Mouse (Mus musculus): ENCODE results near the gene Olfr998.
"Not testable (repeated sequence)": the region's sequence is repeated elsewhere in the genome, so short reads cannot be mapped to it uniquely, and the experiment has no call there.

Olfr998 gene

DNA sequence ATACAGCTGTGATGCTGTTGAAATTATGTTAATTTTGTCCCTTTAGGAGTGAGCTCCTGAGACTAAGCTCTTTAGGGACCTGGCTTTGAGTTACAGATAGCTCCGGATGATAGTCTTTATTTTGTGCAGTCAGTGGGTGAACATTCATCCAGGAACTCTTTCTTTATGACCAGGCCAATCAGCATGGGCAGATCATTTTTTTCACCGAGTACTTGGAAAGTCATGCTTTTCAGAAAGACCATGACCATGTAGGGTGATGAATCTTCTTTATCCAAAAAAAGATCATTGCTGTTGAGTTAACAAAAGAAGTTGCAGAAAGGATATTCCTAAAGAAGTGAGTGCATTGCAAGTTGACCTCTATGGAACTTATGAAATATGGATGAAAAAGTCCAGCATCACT, at the start of gene Olfr998:
Gene Olfr998 (plus strand): TSS at position 301 of the 400 bp plus-strand sequence.
- DNase-seq (ENCODE audit: extremely low read depth, low read depth, low spot score): not testable (repeated sequence)

DNA sequence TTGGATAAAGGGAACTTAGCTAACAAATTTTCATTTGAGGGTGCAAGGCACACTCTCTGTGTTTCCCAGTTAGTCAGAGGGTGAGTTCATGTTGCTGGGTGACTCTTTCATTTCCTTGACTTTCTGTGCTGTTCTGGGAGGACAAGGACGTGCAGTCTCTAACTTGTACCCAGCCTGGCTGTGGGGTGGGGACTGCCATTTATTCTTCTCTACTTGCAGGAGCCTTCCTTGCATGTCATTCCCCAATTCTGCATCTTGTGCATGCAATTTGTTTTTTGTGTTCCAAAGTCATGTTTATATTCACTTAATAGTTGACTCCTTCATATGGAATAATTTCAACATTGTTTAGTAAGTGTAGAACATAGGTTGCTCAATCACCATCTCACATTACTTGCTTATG, 33.9 kb upstream of the Olfr998 start:
- DNase-seq (ENCODE audit: extremely low read depth, low read depth, low spot score): no peak

DNA sequence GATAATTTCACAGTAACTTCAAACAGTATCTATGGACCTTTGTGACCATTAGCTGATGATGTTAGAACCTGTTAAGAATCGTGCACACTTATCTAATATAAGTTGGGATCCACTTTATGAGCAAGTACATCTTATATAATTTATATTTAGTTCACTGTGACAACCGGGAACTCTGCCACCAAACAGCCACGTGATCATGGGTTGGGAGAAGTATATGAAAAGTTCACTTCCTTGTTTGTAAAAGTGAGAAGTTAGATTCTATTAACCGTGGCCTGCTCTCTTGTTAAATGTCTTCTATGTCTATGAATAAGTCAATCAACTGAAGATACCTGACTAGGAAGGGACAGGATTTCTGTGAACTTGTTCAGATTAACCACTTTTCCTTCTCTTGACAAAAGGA, 28.5 kb upstream of the Olfr998 start:
- DNase-seq (ENCODE audit: extremely low read depth, low read depth, low spot score): no peak

DNA sequence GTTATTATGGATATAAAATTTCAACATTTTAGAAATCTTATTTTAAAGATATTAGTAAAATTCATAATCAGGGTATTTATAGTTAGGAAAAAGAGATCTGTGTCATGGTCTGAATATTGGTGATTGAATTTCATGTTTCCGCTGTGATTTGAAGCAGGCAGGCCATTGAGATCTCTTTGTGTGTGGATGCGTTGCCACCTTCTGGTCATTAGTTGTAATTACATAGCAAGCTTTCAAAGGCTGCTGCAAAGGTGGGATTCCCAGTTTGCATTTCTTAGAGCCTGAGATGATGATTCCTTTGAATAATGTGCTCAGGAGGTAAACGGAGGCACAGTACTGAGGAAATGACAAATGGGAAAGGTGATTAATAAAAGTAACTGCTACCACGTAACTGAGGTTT, 27.6 kb upstream of the Olfr998 start:
- DNase-seq (ENCODE audit: extremely low read depth, low read depth, low spot score): no peak

DNA sequence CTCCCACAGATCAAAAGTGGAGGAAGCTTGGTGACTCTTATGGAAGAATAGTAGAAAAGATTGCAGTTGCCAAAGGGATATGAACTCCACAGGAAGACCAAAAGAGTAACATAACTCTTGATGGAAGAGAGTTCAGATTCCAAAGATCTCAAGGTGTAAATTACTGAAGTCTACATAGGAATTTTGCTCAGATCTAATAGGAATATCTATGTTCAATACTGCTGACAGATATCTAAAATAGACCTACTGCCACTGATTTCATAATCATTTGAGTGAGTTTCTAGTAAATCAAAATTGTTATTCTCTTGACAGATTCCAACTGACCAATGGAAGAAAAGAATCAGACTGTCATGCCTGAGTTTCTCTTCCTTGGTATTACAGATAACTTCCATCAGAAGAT, 9.8 kb upstream of the Olfr998 start, which contains the start of gene Olfr996:
Gene Olfr996 (plus strand): TSS at position 301 of the 400 bp plus-strand sequence.
- no peak for DNase-seq (ENCODE audit: extremely low read depth, low read depth, low spot score)

DNA sequence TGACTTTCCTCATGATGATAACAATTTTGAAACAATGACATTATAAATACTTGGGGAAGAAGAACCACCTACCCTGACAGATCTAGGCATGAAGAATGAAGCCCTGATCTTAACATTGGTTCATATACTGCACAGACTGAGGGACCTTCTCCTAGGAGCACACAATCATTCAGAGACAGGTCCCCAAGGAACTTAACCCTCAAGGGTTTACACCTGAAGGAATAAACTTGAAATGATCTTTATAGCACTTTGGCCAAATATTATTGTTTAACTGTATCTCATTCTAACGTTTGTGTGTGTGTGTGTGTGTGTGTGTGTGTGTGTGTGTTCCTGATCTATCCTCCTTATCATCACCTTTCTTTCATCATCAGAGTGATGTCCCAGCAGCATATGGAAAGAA, 23.1 kb downstream of the Olfr998 start, which contains the start of gene Olfr1000:
Gene Olfr1000 (minus strand): TSS at position 101 of the 400 bp plus-strand sequence.
- no peak for DNase-seq (ENCODE audit: extremely low read depth, low read depth, low spot score)

All from fat pad, adult 2 months (tissue).